Mouse (Mus musculus) fat pad, adult 2 months (tissue): ENCODE results near the gene Naga.

Experiments used
- DNase-seq: peaks from one replicate; pipeline ENCODE4 v3.0.0-alpha.2; 2011; ENCODE audit warnings: low read depth, low spot score; ENCODE audit errors: extremely low read depth

Naga gene

DNA sequence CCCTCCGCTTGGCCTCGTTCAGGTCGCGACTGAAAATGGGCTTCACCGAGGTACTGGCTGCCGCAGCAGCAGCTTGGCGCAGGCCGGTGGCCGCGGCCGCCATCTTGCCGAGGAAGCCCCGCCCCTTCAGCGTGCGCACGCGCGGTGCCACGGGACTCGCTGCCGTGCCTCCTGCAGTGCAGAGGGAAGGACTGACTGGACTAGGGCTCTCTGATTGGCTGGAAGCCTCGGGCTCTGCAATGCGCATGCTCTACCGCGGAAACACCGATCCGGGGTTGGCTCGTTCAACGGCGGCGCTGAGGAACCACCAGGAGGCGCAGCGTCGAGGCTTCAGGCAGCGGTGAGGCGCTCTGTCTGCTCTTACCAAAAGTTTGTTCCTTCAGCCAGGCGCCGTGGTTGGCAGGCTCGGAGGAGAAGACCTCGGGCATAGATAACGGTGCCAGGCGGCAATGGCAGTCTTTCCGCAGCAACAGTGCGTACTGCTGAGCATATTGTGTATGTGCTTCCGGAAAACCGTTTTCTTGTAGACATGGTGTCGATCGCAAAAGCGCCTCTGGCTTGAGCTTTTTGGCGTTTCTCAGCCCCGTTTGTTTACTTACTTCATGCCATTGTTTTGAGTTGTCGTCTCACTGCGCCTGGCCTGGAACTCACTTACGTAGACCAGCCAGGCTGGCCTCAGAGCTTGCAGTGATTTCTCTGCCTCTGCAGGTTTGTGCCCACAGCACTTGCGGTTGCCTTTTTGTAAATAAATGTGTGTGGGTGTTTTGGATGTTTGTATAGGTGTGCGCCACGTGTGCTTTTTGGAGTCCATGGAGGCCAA is 15.6 kb upstream of the Naga start, which contains the start of gene Ndufa6:
TSS of gene Ndufa6 (minus strand) at position 197 of the 820 bp plus-strand sequence.
- peak; percentile 81 for DNase-seq

GRCm38 (mm10) chr15:82353745-82354113 is 15.0 kb upstream of the Naga start:
- DNase-seq, result no peak

DNA sequence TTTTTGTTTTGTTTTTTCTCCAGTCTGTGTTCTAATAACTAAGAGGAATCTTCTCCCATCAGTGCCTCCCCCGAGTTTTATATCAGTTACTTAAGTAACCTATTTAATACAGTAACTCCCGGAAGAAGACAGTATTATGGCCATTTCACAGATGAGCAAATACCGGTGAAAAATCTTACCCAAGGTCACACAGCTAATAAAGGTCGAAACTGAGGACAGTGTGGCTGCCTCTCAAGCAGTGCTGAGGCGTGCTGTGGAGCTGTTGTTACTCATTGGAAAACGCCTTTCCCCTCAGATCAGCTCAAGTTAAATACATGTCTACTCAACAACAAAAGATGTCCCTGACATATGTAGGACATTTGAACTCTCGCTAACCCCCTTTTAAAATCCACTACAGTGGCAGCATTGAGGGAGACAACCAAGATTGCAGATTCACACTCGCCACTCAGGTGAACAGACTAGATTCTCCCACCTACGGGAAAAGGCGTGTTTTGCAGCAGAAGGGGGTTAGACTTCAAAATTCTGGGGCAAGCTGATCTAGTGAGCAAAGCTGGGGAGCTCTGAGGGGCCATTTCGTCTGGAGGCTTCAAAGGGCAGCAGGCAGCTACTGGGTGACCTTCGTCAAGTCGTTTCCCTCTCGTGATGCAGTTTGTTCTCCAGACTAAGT is 14.5 kb upstream of the Naga start:
- DNase-seq, result no peak

DNA sequence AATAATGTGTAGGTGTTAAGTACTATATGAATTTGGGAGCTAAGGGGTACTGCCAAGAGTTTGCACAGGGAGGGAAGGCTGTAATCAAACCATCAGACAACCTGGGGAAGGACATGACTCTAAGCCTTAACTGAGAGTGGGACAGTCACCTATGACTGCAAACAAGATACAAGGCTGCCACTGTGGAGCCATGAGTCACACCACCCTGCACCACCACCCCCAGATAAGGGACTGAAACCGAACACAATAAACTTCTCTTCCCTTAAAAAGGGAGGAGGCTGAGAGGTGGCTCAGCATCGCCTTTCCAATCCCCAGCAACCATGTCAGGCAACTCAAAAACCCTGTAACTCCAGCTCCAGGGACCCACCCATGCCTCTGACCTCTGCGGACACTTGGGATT is 12.8 kb upstream of the Naga start:
- DNase-seq, result no peak

GRCm38 (mm10) chr15:82350349-82350748 is 11.6 kb upstream of the Naga start:
- no peak for DNase-seq

- no peak for DNase-seq
These were observed 10.2 kb upstream of the Naga start for GRCm38 (mm10) chr15:82348999-82349341.

DNA sequence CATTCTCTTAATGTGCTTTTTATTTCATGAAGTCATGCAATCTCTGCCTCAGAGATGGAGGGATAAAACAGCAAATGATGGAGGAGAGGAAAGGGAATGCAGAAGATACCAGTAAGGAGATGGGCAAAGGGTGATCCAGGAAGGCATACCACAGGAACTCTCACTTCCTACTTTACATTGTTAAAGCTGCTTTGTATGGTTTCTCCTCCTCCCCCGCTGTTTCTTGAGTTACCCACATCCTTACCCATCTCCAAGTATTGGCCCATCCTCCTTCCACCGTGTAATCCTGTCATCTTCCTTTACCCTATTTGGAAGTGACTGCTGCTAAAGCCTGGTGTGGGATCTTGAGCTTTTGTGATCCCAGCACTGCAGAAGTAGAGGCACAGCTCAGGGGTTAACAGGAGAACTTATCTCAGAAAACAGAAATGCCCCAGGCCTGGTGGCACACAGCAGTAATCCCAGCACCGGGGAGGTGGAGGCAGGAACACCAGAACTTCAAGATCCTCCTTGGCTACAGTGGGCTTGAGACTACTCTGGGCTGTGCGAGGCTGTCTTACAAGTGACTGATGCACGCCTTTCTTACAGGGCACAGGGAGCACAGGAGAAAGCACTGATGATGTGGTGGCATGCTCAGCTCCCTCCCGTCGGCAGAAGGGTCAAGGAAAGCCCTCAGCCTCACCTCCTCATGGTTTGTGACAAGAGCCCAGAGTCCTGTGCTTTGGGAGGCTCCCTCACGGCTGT is 9.7 kb upstream of the Naga start:
- no peak for DNase-seq

DNA sequence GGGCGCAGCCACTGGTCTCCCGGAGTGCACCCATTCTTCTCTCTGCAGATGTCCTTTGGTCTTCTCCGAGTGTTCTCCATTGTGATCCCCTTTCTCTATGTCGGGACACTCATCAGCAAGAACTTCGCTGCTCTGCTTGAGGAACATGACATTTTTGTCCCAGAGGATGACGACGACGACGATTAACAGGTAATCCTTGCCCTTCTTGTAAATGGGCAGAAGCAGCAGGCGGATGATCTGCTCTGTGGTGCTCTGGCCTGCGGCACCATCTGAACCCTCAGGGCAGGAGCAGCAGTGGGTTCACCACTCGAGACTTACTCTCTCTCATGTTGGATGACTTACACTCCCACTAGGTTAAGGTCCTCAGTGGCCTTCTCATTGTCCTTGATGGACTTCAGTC is 9.1 kb upstream of the Naga start:
- no peak for DNase-seq

DNA sequence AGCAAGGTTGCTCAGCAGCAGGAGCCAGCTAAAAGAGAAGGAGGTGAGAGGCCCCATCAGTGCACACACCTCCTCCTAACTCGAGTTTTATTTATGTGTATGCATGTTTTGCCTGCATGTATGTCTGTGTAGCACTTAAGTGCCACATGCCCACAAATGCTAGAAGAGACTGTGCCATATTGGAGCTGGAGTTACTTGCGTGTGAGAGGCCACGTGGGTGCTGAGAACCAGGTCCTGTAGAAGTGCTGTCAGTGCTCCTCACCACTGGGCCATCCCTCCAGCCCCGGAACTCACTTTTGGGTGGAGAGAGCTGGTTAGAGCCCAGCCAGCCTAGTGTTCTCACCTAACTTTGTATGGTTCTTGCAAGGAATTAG is 8.6 kb upstream of the Naga start:
- no peak for DNase-seq

GRCm38 (mm10) chr15:82346580-82347302 is 8.0 kb upstream of the Naga start:
- DNase-seq, result no peak

DNA sequence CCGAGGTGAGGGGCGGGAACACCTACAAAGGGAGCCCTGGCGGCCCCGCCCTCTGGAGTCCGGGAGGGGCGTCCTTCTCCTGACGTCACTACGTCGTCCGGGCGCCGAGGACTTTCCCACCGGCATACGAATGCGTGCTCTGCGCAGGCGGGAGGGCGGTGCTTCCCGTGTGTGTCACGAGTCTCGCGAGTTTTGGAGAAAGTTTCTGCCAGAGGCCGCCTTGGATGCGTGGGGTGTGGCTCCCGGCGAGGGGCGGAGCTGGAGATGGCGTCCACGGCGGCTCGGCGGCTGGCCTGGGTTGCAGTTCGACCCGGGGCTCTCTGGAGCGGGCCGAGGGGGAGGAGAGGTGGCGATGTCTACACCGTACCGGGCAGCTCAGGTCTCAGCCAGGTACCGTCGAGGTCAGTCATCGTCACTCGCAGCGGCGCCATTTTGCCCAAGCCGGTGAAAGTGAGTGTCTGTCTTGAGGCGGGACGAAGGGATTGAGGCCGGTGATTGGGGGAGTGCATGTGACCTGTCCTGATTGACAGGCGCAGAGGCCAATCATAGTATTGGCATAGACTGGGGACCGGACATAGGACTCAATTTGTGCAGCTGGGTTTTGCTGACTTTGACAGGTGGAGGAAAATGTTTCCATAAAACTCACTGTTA is 7.2 kb upstream of the Naga start:
- DNase-seq, result peak; percentile 87

DNA sequence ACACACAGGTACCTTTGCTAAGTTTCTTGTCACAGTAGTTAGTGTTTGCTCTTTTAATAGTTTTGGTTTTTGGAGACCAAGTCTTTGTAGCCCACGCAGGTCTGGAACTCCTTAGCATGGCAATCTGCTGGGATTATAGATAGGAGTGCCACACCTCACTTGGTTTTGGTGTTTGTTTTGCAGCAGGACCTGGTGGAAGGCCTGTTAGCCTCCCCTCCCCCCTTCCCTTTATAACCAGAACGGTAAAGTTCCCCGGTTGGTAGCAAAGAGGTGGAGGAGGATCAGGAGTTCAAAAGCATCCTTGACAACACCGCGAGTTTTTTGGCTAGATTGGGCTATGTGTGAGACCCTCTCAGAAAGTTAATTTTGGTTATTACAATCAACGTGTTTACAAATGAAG is 6.2 kb upstream of the Naga start:
- DNase-seq, result no peak

DNA sequence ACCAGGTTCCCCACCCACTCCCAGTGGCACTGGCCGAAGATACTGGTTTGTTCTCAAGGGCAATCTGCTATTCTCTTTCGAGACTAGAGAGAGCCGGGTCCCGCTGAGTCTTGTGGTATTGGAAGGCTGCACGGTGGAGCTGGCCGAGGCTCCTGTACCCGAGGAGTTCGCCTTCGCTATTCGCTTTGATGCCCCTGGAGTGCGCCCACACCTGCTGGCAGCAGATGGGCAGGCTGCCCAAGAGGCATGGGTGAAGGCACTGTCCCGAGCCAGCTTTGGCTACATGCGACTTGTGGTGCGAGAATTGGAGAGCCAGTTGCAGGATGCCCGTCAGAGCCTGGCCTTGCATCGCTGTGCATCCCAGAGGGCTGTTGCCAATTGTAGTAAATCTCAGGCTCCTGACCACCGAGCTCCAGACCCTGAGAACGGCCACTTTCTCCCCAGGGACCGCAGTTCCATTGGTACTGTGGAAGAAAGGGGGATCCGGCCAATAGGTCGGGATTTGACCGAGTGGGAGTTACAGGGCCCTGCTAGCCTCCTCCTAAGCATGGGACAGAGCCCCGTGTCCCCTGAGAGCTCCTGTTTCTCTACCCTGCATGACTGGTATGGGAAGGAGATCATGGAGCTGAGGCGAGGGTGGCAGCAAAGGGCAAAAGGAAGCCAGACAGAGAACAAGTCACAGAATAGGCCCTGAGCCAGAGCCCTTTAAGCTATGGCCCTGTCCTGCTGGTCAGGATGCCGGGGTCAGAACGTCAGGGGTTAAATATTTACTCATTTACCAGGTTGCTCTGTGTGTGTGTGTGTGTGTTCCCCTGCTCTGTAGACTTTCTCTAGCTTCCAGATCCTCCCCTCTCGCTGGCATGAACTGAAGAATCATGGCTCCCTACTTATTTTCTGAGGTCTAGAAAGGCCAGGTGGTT is 4.9 kb upstream of the Naga start:
- DNase-seq, result no peak

- no peak for DNase-seq
These were observed 3.8 kb upstream of the Naga start for GRCm38 (mm10) chr15:82342543-82342935.

DNA sequence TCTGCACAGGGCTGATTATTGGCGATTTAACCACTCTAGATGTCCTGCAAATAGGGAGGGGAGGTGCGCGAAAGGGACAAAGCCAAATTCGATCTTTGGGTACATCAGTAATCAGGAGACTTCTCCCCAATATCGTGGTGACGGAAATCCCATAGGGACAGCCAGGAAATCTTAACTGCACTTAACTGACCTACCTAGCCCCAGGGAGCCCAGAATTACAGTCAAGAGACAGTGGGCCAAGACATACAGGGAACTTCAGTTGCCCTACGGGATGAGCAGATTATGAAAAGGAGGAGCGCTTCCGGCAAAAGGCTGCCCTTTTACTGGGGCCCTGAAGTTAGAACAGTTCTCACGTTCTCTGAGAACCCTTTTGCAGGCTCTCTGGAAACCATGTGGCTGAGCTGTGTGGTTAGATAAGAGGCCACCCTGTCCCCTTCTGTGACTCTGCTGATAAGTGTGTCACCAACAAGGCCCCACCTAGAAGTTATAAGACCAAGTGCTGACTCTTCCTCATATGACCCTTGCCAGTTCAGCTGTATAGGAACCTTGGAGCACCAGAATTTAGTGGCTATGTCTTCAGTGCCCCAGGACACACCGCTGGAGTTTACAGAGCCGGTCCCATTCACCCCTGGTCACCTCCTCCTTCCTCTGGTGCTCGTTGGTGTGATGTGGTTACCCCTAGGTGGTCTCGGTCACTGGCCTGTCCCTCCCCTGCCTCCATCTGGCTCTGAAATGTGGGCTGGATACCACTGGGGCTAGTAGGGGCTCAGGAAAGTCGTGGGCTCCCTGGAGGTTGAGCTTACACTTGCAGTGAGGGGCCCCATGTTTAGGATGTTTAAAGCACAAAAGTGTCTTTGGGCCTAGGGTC is 3.2 kb upstream of the Naga start:
- no peak for DNase-seq

GRCm38 (mm10) chr15:82341036-82341501 is 2.3 kb upstream of the Naga start:
- DNase-seq, result no peak

- no peak for DNase-seq
These were observed 1.8 kb upstream of the Naga start for GRCm38 (mm10) chr15:82340414-82341035.

GRCm38 (mm10) chr15:82339634-82340254 is 1.0 kb upstream of the Naga start:
- no peak for DNase-seq
